Mouse (Mus musculus): Measurements from ENCODE around the gene Xrcc1. TPM values are rescaled to one million over a fixed set of nuclear protein-coding genes. Genes with fewer than 3 reads are reported as not detected.

The Xrcc1 gene
- total and polyA plus RNA-seq, 2 experiments from 2014 or later, result 45.1 to 50.8 TPM

DNA sequence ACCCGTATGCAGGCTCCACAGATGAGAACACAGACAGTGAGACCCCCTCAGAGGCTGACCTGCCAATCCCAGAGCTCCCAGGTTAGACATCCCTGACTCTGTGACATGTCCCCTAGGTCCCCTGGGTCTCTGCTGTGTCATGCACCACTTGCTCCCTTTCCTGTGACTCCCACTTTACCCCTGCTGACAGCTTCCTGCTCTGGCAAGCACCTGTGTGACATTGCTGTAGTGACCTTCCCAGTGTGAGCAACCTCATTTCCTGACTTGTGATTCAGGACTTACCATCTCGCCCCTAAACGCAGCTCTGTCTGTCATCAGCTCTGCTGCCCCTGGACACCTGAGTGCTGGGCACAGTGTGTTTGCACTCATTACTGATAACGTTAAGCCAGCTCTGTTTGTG is 25.0 kb downstream of the Xrcc1 start:
- no peak for TF ChIP-seq CTCF (IDR thresholded peaks at IDR 0.05; ENCODE audit: low read depth)
- ATAC-seq, result no peak
- Histone ChIP-seq H3K27me3 (ENCODE audit: insufficient read depth, low read length) (no peaks in the 10 kb centered on the region), H3K27ac (no peak overlapping the region), H3K4me3 (ENCODE audit: low read length) (no peak overlapping the region), H3K4me2 (ENCODE audit: low read depth, low read length) (no peak overlapping the region), H3K4me1 (ENCODE audit: insufficient read depth, low read length) (no peaks in the 10 kb centered on the region), H3K36me3 (ENCODE audit: insufficient read depth, low read length) (peaks cover 34% of the 10 kb centered on the region), H3K9me3 (ENCODE audit: low read length) (no peaks in the 10 kb centered on the region), H3K9ac (replicated peaks; ENCODE audit: low read length) (no peak overlapping the region)
- DNase-seq (ENCODE audit: low spot score), result no peak
- 80% methylated on average over 4 of the region's 4 CpGs for WGBS

GRCm38 (mm10) chr7:24572455-24572854 is 26.4 kb downstream of the Xrcc1 start:
- WGBS, result 44% methylated on average over 5 of the region's 5 CpGs
- Histone ChIP-seq H3K4me3 (ENCODE audit: low read length) (no peak overlapping the region), H3K9me3 (ENCODE audit: low read length) (no peaks in the 10 kb centered on the region), H3K4me1 (ENCODE audit: insufficient read depth, low read length) (no peaks in the 10 kb centered on the region), H3K36me3 (ENCODE audit: insufficient read depth, low read length) (peaks cover 24% of the 10 kb centered on the region), H3K4me2 (ENCODE audit: low read depth, low read length) (no peak overlapping the region), H3K9ac (replicated peaks; ENCODE audit: low read length) (no peak overlapping the region), H3K27ac (no peak overlapping the region), H3K27me3 (ENCODE audit: insufficient read depth, low read length) (no peaks in the 10 kb centered on the region)
- DNase-seq (ENCODE audit: low spot score) (peak; percentile 23), ATAC-seq (no peak)
- TF ChIP-seq CTCF (IDR thresholded peaks at IDR 0.05; ENCODE audit: low read depth), result peak; percentile 52

GRCm38 (mm10) chr7:24574224-24574796 is 28.2 kb downstream of the Xrcc1 start:
- Histone ChIP-seq H3K36me3 (ENCODE audit: insufficient read depth, low read length) (peaks cover 10% of the 10 kb centered on the region; the same call in 1 of the 2 replicates), H3K27ac (no peak overlapping the region), H3K9me3 (ENCODE audit: low read length) (no peaks in the 10 kb centered on the region), H3K4me1 (ENCODE audit: insufficient read depth, low read length) (no peaks in the 10 kb centered on the region), H3K4me3 (ENCODE audit: low read length) (no peak overlapping the region), H3K27me3 (ENCODE audit: insufficient read depth, low read length) (no peaks in the 10 kb centered on the region), H3K9ac (replicated peaks; ENCODE audit: low read length) (no peak overlapping the region), H3K4me2 (ENCODE audit: low read depth, low read length) (no peak overlapping the region)
- peak; percentile 28; the same call in 1 of the 2 replicates for ATAC-seq
- no peak for DNase-seq (ENCODE audit: low spot score)
- WGBS, result 55% methylated on average over 12 of the region's 12 CpGs
- TF ChIP-seq CTCF (IDR thresholded peaks at IDR 0.05; ENCODE audit: low read depth), result no peak

DNA sequence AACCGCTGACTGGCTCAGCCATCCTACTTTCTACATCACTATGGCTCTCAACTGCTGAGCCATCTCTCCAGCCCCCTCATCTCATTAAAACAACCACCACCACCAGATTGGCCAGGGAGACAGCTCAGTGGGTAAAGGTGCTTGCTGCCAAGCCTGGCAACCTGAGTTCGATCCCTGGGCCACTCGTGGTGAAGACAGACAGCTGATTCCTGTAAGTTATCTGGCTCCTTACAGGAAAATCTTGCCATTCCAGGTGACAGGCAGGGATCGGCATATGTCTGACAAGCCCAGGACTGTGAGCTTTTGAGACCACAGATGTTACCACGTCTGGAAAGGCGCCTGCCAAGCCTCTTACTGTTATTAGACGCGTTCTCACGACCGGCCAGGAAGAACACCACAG is 31.7 kb downstream of the Xrcc1 start:
- H3K4me2 ChIP-seq (ENCODE audit: low read depth, low read length), result no peak overlapping the region
- H3K4me3 ChIP-seq (ENCODE audit: low read length), result no peak overlapping the region
- 89% methylated on average over 10 of the region's 10 CpGs for WGBS
- DNase-seq (ENCODE audit: low spot score), result no peak
- no peaks in the 10 kb centered on the region for H3K27me3 ChIP-seq (ENCODE audit: insufficient read depth, low read length)
- no peaks in the 10 kb centered on the region for H3K4me1 ChIP-seq (ENCODE audit: insufficient read depth, low read length)
- no peak for TF ChIP-seq CTCF (IDR thresholded peaks at IDR 0.05; ENCODE audit: low read depth)
- H3K27ac ChIP-seq, result no peak overlapping the region
- ATAC-seq, result no peak
- no peak overlapping the region for H3K9ac ChIP-seq (replicated peaks; ENCODE audit: low read length)
- H3K9me3 ChIP-seq (ENCODE audit: low read length), result no peaks in the 10 kb centered on the region
- no peaks in the 10 kb centered on the region for H3K36me3 ChIP-seq (ENCODE audit: insufficient read depth, low read length)

- 82% methylated on average over 6 of the region's 6 CpGs for WGBS
- no peak overlapping the region for H3K4me3 ChIP-seq (ENCODE audit: low read length)
- no peak overlapping the region for H3K4me2 ChIP-seq (ENCODE audit: low read depth, low read length)
- H3K9me3 ChIP-seq (ENCODE audit: low read length), result no peaks in the 10 kb centered on the region
- DNase-seq (ENCODE audit: low spot score) (no peak), ATAC-seq (no peak)
- no peaks in the 10 kb centered on the region for H3K36me3 ChIP-seq (ENCODE audit: insufficient read depth, low read length)
- no peaks in the 10 kb centered on the region; the same call in 1 of the 2 replicates for H3K27me3 ChIP-seq (ENCODE audit: insufficient read depth, low read length)
- H3K27ac ChIP-seq, result no peak overlapping the region
- H3K4me1 ChIP-seq (ENCODE audit: insufficient read depth, low read length), result no peaks in the 10 kb centered on the region
- H3K9ac ChIP-seq (replicated peaks; ENCODE audit: low read length), result no peak overlapping the region
- no peak for TF ChIP-seq CTCF (IDR thresholded peaks at IDR 0.05; ENCODE audit: low read depth)
These were observed 38.8 kb downstream of the Xrcc1 start for GRCm38 (mm10) chr7:24584876-24585275.

- no peak overlapping the region for H3K4me3 ChIP-seq (ENCODE audit: low read length)
- H3K9ac ChIP-seq (replicated peaks; ENCODE audit: low read length), result no peak overlapping the region
- no peak for ATAC-seq
- H3K27ac ChIP-seq, result no peak overlapping the region
- H3K4me1 ChIP-seq (ENCODE audit: insufficient read depth, low read length), result no peaks in the 10 kb centered on the region
- H3K27me3 ChIP-seq (ENCODE audit: insufficient read depth, low read length), result no peaks in the 10 kb centered on the region; the same call in 1 of the 2 replicates
- 39% methylated on average over 13 of the region's 16 CpGs for WGBS
- no peaks in the 10 kb centered on the region for H3K9me3 ChIP-seq (ENCODE audit: low read length)
- no peak overlapping the region for H3K4me2 ChIP-seq (ENCODE audit: low read depth, low read length)
- no peaks in the 10 kb centered on the region for H3K36me3 ChIP-seq (ENCODE audit: insufficient read depth, low read length)
- no peak for TF ChIP-seq CTCF (IDR thresholded peaks at IDR 0.05; ENCODE audit: low read depth)
- DNase-seq (ENCODE audit: low spot score), result no peak
These were observed 39.9 kb downstream of the Xrcc1 start for GRCm38 (mm10) chr7:24585995-24586394.

DNA sequence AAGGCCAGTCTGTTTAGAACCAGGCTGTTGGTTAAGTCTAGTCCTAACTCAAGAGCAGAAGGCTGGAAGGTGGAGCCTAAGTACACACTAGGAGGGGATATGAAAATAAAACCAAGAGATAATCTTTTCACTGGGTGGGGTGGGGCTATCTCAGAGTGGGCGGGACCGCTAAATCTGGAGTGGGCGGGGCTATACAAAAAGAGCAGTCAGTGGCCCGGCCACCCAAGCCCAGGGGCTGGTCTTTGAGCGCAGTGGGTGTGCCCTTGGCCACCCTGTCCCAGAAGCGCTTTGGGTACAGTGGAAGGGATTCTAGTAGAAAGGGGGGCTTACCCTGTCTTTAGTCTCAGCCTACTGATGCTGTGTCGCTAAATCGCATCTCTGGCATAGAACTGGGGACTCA is 40.7 kb downstream of the Xrcc1 start:
- no peaks in the 10 kb centered on the region for H3K9me3 ChIP-seq (ENCODE audit: low read length)
- peak overlapping the region; percentile 76 for H3K4me2 ChIP-seq (ENCODE audit: low read depth, low read length)
- H3K27ac ChIP-seq, result peak overlapping the region; percentile 75; the same call in 1 of the 2 replicates
- no peaks in the 10 kb centered on the region for H3K4me1 ChIP-seq (ENCODE audit: insufficient read depth, low read length)
- ATAC-seq, result peak; percentile 65
- peak overlapping the region; percentile 63 for H3K4me3 ChIP-seq (ENCODE audit: low read length)
- peak; percentile 57 for DNase-seq (ENCODE audit: low spot score)
- H3K27me3 ChIP-seq (ENCODE audit: insufficient read depth, low read length), result no peaks in the 10 kb centered on the region; the same call in 1 of the 2 replicates
- WGBS, result 11% methylated on average over 8 of the region's 8 CpGs
- H3K36me3 ChIP-seq (ENCODE audit: insufficient read depth, low read length), result no peaks in the 10 kb centered on the region
- peak overlapping the region; percentile 82 for H3K9ac ChIP-seq (replicated peaks; ENCODE audit: low read length)
- no peak for TF ChIP-seq CTCF (IDR thresholded peaks at IDR 0.05; ENCODE audit: low read depth)
